Mouse (Mus musculus): Measurements from ENCODE around the gene Msi2.

GRCm38 (mm10) chr11:88619468-88620157 lies 98.7 kb downstream of the Msi2 start:
- no peak for TF ChIP-seq CTCF (IDR thresholded peaks at IDR 0.05; ENCODE audit: extremely low read depth, insufficient read depth, insufficient read length, insufficient replicate concordance)
- TF ChIP-seq POLR2A (IDR thresholded peaks at IDR 0.05; ENCODE audit: low read depth, low read length): no peak; the same call in 1 of the 2 replicates
